ENCODE assay signal across 17 mouse cellular contexts in the genomic region with DNA sequence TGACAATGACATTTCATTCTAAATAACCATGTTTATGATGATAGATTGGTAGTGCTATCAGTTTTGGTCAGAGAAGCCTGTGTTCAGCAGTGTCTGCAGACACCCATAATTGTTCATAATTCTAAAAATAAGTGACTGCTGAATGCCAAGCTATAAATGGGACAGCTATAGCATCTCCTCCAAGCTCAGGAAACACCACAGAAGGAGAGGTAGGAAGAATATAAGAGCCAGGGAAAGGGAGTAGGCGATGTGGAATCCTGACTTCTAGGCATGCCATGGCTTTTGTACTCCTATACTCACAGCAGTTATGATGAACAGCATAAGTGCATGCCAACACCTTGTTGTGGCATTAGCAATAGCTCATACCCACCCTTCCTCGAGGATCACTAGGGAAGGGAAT.
"Had no signal": no experiment of that assay in that cellular context is flagged by ENCODE, and none has a peak within 500 bp of the region (broad histone marks: within the 10 kb centered on the region; RNA-seq: fewer than 3 reads in every experiment).

No protein-coding gene starts in this region.

- ATAC-seq: hindbrain, postnatal 0 days; intestine, embryonic 16.5 days; liver, embryonic 12.5 days had no signal

- DNase-seq: gastrocnemius, postnatal 14 days; gastrocnemius, postnatal 36 days; heart, adult 11 months; heart, adult 2 months; heart, postnatal 14 days; heart, postnatal 36 days; kidney, adult 11 months; kidney, adult 2 months; kidney, adult 9 months; kidney, postnatal 14 days; kidney, postnatal 36 days; layer of hippocampus, adult 9-11 months; layer of hippocampus, postnatal 36 days; left cerebral cortex, postnatal 4 days had no signal
